Mouse (Mus musculus): ENCODE measurements around the gene Arl16. TPM values are rescaled to one million over a fixed set of nuclear protein-coding genes. Genes with fewer than 3 reads are reported as not detected.

The Arl16 gene
- total and polyA plus RNA-seq, 2 experiments from 2014 or later, result 67.2 to 73.0 TPM

DNA sequence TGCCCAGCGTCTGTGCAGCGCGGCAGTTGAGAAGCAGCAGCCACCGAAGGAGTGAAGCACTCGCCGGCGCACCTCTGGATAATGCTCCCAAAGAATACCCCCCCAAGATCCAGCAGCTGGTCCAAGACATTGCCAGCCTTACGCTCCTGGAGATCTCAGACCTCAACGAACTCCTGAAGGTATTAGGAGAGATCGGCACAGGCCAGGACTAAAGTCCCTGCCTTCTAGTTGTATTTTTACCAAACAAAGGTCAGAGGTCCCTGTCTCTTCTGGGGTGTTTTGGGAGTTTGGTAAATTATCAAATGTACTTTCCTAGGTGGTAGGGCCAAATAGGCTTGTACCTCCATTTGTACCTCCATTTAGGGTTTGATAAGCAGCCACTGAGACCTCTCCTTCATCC lies 17.8 kb upstream of the Arl16 start:
- no peaks in the 10 kb centered on the region for H3K9me3 ChIP-seq (ENCODE audit: low read length)
- H3K4me3 ChIP-seq (ENCODE audit: low read length), result peak overlapping the region; percentile 97
- WGBS, result 12% methylated on average over 10 of the region's 10 CpGs
- H3K4me2 ChIP-seq (ENCODE audit: low read depth, low read length), result peak overlapping the region; percentile 81
- H3K27me3 ChIP-seq (ENCODE audit: insufficient read depth, low read length), result no peaks in the 10 kb centered on the region
- ATAC-seq (no peak), DNase-seq (ENCODE audit: low spot score) (no peak)
- peaks cover 38% of the 10 kb centered on the region for H3K36me3 ChIP-seq (ENCODE audit: insufficient read depth, low read length)
- TF ChIP-seq CTCF (IDR thresholded peaks at IDR 0.05; ENCODE audit: low read depth), result no peak
- peaks cover 9% of the 10 kb centered on the region; the same call in 1 of the 2 replicates for H3K4me1 ChIP-seq (ENCODE audit: insufficient read depth, low read length)
- H3K27ac ChIP-seq, result peak overlapping the region; percentile 88; the same call in 1 of the 2 replicates
- peak overlapping the region; percentile 92 for H3K9ac ChIP-seq (replicated peaks; ENCODE audit: low read length)

GRCm38 (mm10) chr11:120484265-120484981 lies 17.0 kb upstream of the Arl16 start, which contains the start of gene Mrpl12:
Mrpl12 (plus strand) TSS chr11:120484613.
- ATAC-seq (peak; percentile 96), DNase-seq (ENCODE audit: low spot score) (peak; percentile 99)
- Histone ChIP-seq H3K4me1 (ENCODE audit: insufficient read depth, low read length) (peaks cover 9% of the 10 kb centered on the region; the same call in 1 of the 2 replicates), H3K9ac (replicated peaks; ENCODE audit: low read length) (peak within 1 kb of the TSS; percentile 92), H3K9me3 (ENCODE audit: low read length) (no peaks in the 10 kb centered on the region), H3K27me3 (ENCODE audit: insufficient read depth, low read length) (no peaks in the 10 kb centered on the region), H3K4me2 (ENCODE audit: low read depth, low read length) (peak within 1 kb of the TSS; percentile 81), H3K27ac (peak within 1 kb of the TSS; percentile 88), H3K36me3 (ENCODE audit: insufficient read depth, low read length) (peaks cover 46% of the 10 kb centered on the region), H3K4me3 (ENCODE audit: low read length) (peak within 1 kb of the TSS; percentile 97)
- peak; percentile 8 for TF ChIP-seq CTCF (IDR thresholded peaks at IDR 0.05; ENCODE audit: low read depth)
- WGBS, result under 1% methylated on average over 58 of the region's 60 CpGs

- H3K4me1 ChIP-seq (ENCODE audit: insufficient read depth, low read length), result peaks cover 9% of the 10 kb centered on the region; the same call in 1 of the 2 replicates
- peak overlapping the region; percentile 81; the same call in 1 of the 2 replicates for H3K4me2 ChIP-seq (ENCODE audit: low read depth, low read length)
- no peaks in the 10 kb centered on the region for H3K27me3 ChIP-seq (ENCODE audit: insufficient read depth, low read length)
- H3K9ac ChIP-seq (replicated peaks; ENCODE audit: low read length), result peak overlapping the region; percentile 92
- H3K9me3 ChIP-seq (ENCODE audit: low read length), result no peaks in the 10 kb centered on the region
- no peak for TF ChIP-seq CTCF (IDR thresholded peaks at IDR 0.05; ENCODE audit: low read depth)
- DNase-seq (ENCODE audit: low spot score), result no peak
- ATAC-seq, result no peak
- peak overlapping the region; percentile 97; the same call in 1 of the 2 replicates for H3K4me3 ChIP-seq (ENCODE audit: low read length)
- H3K36me3 ChIP-seq (ENCODE audit: insufficient read depth, low read length), result peaks cover 54% of the 10 kb centered on the region
- WGBS, result 88% methylated on average over 7 of the region's 7 CpGs
- H3K27ac ChIP-seq, result peak overlapping the region; percentile 88
Measured at GRCm38 (mm10) chr11:120483448-120483934, 16.1 kb upstream of the Arl16 start.

GRCm38 (mm10) chr11:120472052-120472451 lies 4.6 kb upstream of the Arl16 start:
- no peak for ATAC-seq

DNA sequence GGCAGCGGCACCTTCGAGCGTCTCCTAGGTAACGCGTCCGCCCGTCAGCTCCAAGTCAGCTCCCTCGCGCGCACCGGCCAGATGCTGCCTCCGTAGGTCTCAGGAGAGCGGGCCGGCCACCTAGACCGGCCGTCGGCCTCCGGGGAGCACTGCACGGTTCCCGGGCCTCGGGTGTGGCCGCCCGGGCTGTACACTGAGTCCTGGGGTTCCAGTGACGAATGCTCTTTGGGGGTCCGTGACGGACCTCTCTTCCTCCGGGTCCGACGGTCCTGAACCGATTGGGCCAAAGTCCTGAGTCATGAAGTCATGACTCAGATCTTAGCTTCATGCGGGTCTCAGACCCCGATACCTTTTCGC lies 307 bp upstream of the Arl16 start:
- peaks cover 30% of the 10 kb centered on the region for H3K36me3 ChIP-seq (ENCODE audit: insufficient read depth, low read length)
- H3K27me3 ChIP-seq (ENCODE audit: insufficient read depth, low read length), result no peaks in the 10 kb centered on the region
- peak overlapping the region; percentile 88 for H3K4me2 ChIP-seq (ENCODE audit: low read depth, low read length)
- peak overlapping the region; percentile 98 for H3K4me3 ChIP-seq (ENCODE audit: low read length)
- TF ChIP-seq CTCF (IDR thresholded peaks at IDR 0.05; ENCODE audit: low read depth), result no peak
- H3K9ac ChIP-seq (replicated peaks; ENCODE audit: low read length), result peak overlapping the region; percentile 93
- peaks cover 20% of the 10 kb centered on the region for H3K4me1 ChIP-seq (ENCODE audit: insufficient read depth, low read length)
- no peak for ATAC-seq
- WGBS, result 2% methylated on average over 33 of the region's 33 CpGs
- DNase-seq (ENCODE audit: low spot score), result no peak
- peak overlapping the region; percentile 73 for H3K27ac ChIP-seq
- no peaks in the 10 kb centered on the region for H3K9me3 ChIP-seq (ENCODE audit: low read length)

More at GRCm38 (mm10) chr11:120472052-120472451, 4.6 kb upstream of the Arl16 start:
- DNase-seq (ENCODE audit: low spot score), result no peak
- Histone ChIP-seq H3K9me3 (ENCODE audit: low read length) (no peaks in the 10 kb centered on the region), H3K4me3 (ENCODE audit: low read length) (no peak overlapping the region), H3K27ac (no peak overlapping the region), H3K27me3 (ENCODE audit: insufficient read depth, low read length) (no peaks in the 10 kb centered on the region), H3K4me1 (ENCODE audit: insufficient read depth, low read length) (0 out of 2 replicates have a peak, but pooled peaks cover 7% of the 10 kb centered on the region), H3K36me3 (ENCODE audit: insufficient read depth, low read length) (peaks cover 60% of the 10 kb centered on the region), H3K4me2 (ENCODE audit: low read depth, low read length) (no peak overlapping the region), H3K9ac (replicated peaks; ENCODE audit: low read length) (no peak overlapping the region)
- 96% methylated on average over 6 of the region's 6 CpGs for WGBS
- TF ChIP-seq CTCF (IDR thresholded peaks at IDR 0.05; ENCODE audit: low read depth), result no peak

DNA sequence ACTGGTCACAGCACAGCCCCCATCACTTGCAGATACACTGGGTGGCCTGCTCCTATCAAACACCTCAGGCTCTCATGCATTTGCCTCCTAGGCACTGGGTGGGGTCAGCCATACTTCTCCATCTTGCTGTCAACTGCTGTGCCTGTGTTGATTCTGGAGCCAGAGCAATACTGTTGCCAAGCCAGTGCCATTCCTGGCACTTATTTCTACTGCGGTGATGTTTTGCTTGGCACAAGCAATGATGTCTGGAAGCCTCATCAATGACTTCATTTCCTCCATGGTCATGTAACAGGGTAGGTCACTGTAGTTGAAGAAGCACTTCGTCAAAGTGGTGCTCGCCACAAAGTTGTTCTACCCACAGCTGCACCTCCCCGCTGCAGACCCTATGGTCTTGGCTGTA lies 1.9 kb downstream of the Arl16 start:
- DNase-seq (ENCODE audit: low spot score), result no peak
- WGBS, result 91% methylated on average over 4 of the region's 4 CpGs
- Histone ChIP-seq H3K4me1 (ENCODE audit: insufficient read depth, low read length) (peaks cover 20% of the 10 kb centered on the region), H3K27me3 (ENCODE audit: insufficient read depth, low read length) (no peaks in the 10 kb centered on the region), H3K9ac (replicated peaks; ENCODE audit: low read length) (no peak overlapping the region), H3K27ac (no peak overlapping the region), H3K9me3 (ENCODE audit: low read length) (no peaks in the 10 kb centered on the region), H3K36me3 (ENCODE audit: insufficient read depth, low read length) (peaks cover 26% of the 10 kb centered on the region), H3K4me3 (ENCODE audit: low read length) (no peak overlapping the region), H3K4me2 (ENCODE audit: low read depth, low read length) (no peak overlapping the region)
- TF ChIP-seq CTCF (IDR thresholded peaks at IDR 0.05; ENCODE audit: low read depth), result no peak
- ATAC-seq, result no peak

DNA sequence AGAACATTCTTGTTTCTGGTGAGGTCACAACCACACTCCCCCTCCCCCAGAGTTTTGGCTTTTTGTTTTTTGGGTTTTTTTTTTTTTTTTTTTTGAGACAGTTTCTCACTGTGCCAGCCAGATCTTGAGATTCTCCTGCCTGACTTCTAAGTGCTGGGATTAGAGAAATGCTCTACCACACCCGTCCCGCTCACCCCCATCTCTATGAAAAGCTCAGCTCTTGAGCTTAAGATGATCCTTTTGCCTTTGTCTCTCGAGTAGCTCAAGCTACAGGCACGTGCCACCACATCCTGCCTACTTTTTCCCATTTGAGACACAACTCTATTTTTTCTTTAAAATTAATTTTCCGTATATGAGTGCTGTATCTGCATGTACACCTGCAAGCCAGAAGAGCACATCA lies 3.0 kb downstream of the Arl16 start:
- H3K9ac ChIP-seq (replicated peaks; ENCODE audit: low read length), result no peak overlapping the region
- H3K27ac ChIP-seq, result no peak overlapping the region
- ATAC-seq (no peak), DNase-seq (ENCODE audit: low spot score) (no peak)
- H3K27me3 ChIP-seq (ENCODE audit: insufficient read depth, low read length), result no peaks in the 10 kb centered on the region
- peaks cover 20% of the 10 kb centered on the region for H3K4me1 ChIP-seq (ENCODE audit: insufficient read depth, low read length)
- H3K9me3 ChIP-seq (ENCODE audit: low read length), result no peaks in the 10 kb centered on the region
- H3K4me3 ChIP-seq (ENCODE audit: low read length), result no peak overlapping the region
- peaks cover 16% of the 10 kb centered on the region; the same call in 1 of the 2 replicates for H3K36me3 ChIP-seq (ENCODE audit: insufficient read depth, low read length)
- 91% methylated on average over 5 of the region's 5 CpGs for WGBS
- H3K4me2 ChIP-seq (ENCODE audit: low read depth, low read length), result no peak overlapping the region
- no peak for TF ChIP-seq CTCF (IDR thresholded peaks at IDR 0.05; ENCODE audit: low read depth)

All from hindbrain, postnatal 0 days (tissue).